11 mouse cellular contexts compared by ENCODE assay signal in the genomic region with DNA sequence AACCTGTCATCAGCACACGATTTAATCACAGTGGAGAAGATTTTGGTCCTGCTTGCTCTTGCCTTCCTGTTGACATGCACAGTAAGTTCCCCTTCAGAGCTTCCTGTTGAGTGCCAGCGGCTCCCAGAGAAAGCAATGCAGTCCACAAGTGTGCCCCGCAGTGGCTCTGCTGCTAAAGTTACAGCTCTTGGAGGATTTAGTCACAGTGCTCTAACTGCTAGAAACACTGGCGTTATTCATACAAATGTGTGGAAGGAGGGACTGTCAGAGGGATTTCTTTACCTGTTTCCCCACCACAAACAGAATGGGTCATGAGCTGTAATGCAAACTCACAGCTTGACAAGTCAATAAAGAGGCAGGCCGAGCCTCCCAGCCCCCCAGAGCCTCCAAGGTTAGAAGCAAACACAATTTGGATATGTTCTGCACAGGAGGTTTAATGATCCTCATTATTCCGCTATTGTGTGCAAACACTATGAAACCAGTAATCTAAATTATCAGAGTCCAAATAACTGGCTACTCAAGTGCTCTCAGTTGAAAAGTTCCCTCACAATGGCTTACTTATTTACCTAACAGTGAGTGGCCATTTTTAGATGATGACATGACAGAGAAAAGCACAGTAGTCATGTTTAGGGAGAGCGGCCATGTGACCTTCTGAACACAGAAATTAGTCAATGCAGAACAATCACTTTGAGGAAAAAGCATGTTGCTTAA. TPM values are rescaled to one million over a fixed set of nuclear protein-coding genes. Genes with fewer than 3 reads are reported as not detected.
DNase-seq lines count a peak whose midpoint lies in the region; ATAC-seq and TF ChIP-seq lines count a peak whose summit lies in the region.
"Had no signal": no experiment of that assay in that cellular context is flagged by ENCODE, and none has a peak within 500 bp of the region (broad histone marks: within the 10 kb centered on the region; RNA-seq: fewer than 3 reads in every experiment).

No protein-coding gene starts in this region.

- WGBS in limb, embryonic 11.5 days: 58% methylated on average over 7 of the region's 7 CpGs
- 67% methylated on average over 7 of the region's 7 CpGs for WGBS in limb, embryonic 10.5 days
- WGBS in forebrain, postnatal 0 days: 21% methylated on average over 7 of the region's 7 CpGs

- H3K9me3 ChIP-seq in limb, embryonic 11.5 days (ENCODE audit: control insufficient read depth, low read length): no peaks in the 10 kb centered on the region
- H3K9me3 ChIP-seq in limb, embryonic 10.5 days (replicated peaks): no peaks in the 10 kb centered on the region
- no peaks in the 10 kb centered on the region for H3K9me3 ChIP-seq in forebrain, postnatal 0 days (ENCODE audit: low read length)

- no peak for TF ChIP-seq CTCF in forebrain, postnatal 0 days (IDR thresholded peaks at IDR 0.05; ENCODE audit: low read depth)

- H3K36me3 ChIP-seq in limb, embryonic 11.5 days (ENCODE audit: control insufficient read depth, insufficient read depth, low read length): no peaks in the 10 kb centered on the region
- peaks cover 12% of the 10 kb centered on the region; the same call in 1 of the 2 replicates for H3K36me3 ChIP-seq in limb, embryonic 10.5 days
- H3K36me3 ChIP-seq in forebrain, postnatal 0 days (ENCODE audit: insufficient read depth): no peaks in the 10 kb centered on the region

- H3K4me1 ChIP-seq in limb, embryonic 11.5 days (ENCODE audit: control insufficient read depth, insufficient read depth, low read length): no peaks in the 10 kb centered on the region
- H3K4me1 ChIP-seq in limb, embryonic 10.5 days: peaks cover 3% of the 10 kb centered on the region
- H3K4me1 ChIP-seq in forebrain, postnatal 0 days (ENCODE audit: insufficient read depth): peaks cover 5% of the 10 kb centered on the region; the same call in 1 of the 2 replicates

- H3K27me3 ChIP-seq in limb, embryonic 11.5 days (ENCODE audit: control insufficient read depth, insufficient read depth, low read length): no peaks in the 10 kb centered on the region
- H3K27me3 ChIP-seq in limb, embryonic 10.5 days (ENCODE audit: low read depth, poor library complexity, severe bottlenecking): no peaks in the 10 kb centered on the region
- H3K27me3 ChIP-seq in forebrain, postnatal 0 days (ENCODE audit: insufficient read depth, low read length): no peaks in the 10 kb centered on the region

- H3K4me2 ChIP-seq in limb, embryonic 11.5 days (ENCODE audit: low read depth, severe bottlenecking): no peak overlapping the region
- H3K4me2 ChIP-seq in forebrain, postnatal 0 days (ENCODE audit: low read depth): no peak overlapping the region

- H3K4me3 ChIP-seq in limb, embryonic 11.5 days (ENCODE audit: low read depth, low read length): no peak overlapping the region
- H3K4me3 ChIP-seq in limb, embryonic 10.5 days: no peak overlapping the region
- no peak overlapping the region for H3K4me3 ChIP-seq in forebrain, postnatal 0 days (ENCODE audit: low read depth, low read length)

- peak; percentile 27 for DNase-seq in limb, embryonic 11.5 days (ENCODE audit: low spot score)
- no peak for DNase-seq in limb, embryonic 10.5 days (ENCODE audit: low spot score)
- no peak for DNase-seq in forebrain, postnatal 0 days
- DNase-seq in neural tube, embryonic 10.5 days (ENCODE audit: extremely low spot score, low spot score): no peak
- DNase-seq in urinary bladder, postnatal 25 days (ENCODE audit: low spot score): no peak
- DNase-seq: thymus, postnatal 25 days had no signal

- H3K9ac ChIP-seq in limb, embryonic 11.5 days (ENCODE audit: low read length): no peak overlapping the region
- no peak overlapping the region for H3K9ac ChIP-seq in forebrain, postnatal 0 days

- no peak overlapping the region for H3K27ac ChIP-seq in limb, embryonic 11.5 days (replicated peaks; ENCODE audit: low read depth, low read length)
- H3K27ac ChIP-seq in limb, embryonic 10.5 days: no peak overlapping the region
- H3K27ac ChIP-seq in forebrain, postnatal 0 days (ENCODE audit: low read depth, low read length): no peak overlapping the region

- ATAC-seq in limb, embryonic 11.5 days (ENCODE audit: insufficient number of reproducible peaks, low FRiP score, low TSS enrichment, low read depth): no peak
- peak; percentile 71; the same call in 1 of the 2 replicates for ATAC-seq in common myeloid progenitor, adult 5-6 weeks (replicated peaks; ENCODE audit: low read depth, poor library complexity, severe bottlenecking)
- ATAC-seq in forebrain, postnatal 0 days: peak; percentile 34
- peak; percentile 58; the same call in 1 of the 2 replicates for ATAC-seq in neutrophil, adult 5-6 weeks (ENCODE audit: extremely low read depth, insufficient number of reproducible peaks, low FRiP score, poor library complexity, severe bottlenecking)

RNA-seq across cellular contexts. Expression of a gene that starts 36.5 kb away (rescaled TPM):
- polyA plus RNA-seq in limb, embryonic 11.5 days (2014; fragmentation: Nextera tagmentation; extraction: Ambion mirVana): 3.9 and 4.4 TPM in 2 replicates
- 6.3 and 6.5 TPM in 2 replicates for polyA plus RNA-seq in limb, embryonic 10.5 days (2016; fragmentation: Nextera tagmentation; extraction: Ambion mirVana)
- 0.24 and 1.1 TPM in 2 replicates for total RNA-seq in common myeloid progenitor, adult 5-6 weeks (2017)
- 0.48 and 0.62 TPM in 2 replicates for total RNA-seq in forebrain, postnatal 0 days (2014; rRNA removed)
- 1.4 and 1.8 TPM in 2 replicates for polyA plus RNA-seq in forebrain, postnatal 0 days (2015; fragmentation: Nextera tagmentation; extraction: Ambion mirVana)
- 0.61 and 2.7 TPM in 2 replicates for total RNA-seq in neutrophil, adult 5-6 weeks (2017)

RNA-seq across cellular contexts. Expression of a gene that starts 37.0 kb away (rescaled TPM):
- 0.61 TPM in 1 of 2 replicates, not detected in the other for polyA plus RNA-seq in limb, embryonic 11.5 days (2014; fragmentation: Nextera tagmentation; extraction: Ambion mirVana)
- polyA plus RNA-seq in limb, embryonic 10.5 days (2016; fragmentation: Nextera tagmentation; extraction: Ambion mirVana): 0.39 TPM in 1 of 2 replicates, not detected in the other
- not detected in 2 replicates for total RNA-seq in common myeloid progenitor, adult 5-6 weeks (2017)
- total RNA-seq in forebrain, postnatal 0 days (2014; rRNA removed): not detected in 2 replicates
- polyA plus RNA-seq in forebrain, postnatal 0 days (2015; fragmentation: Nextera tagmentation; extraction: Ambion mirVana): not detected in 2 replicates
- total RNA-seq in neutrophil, adult 5-6 weeks (2017): not detected in 2 replicates
- total RNA-seq: layer of hippocampus, postnatal 14 days; megakaryocyte-erythroid progenitor cell, adult 5-6 weeks had no signal
- polyA plus RNA-seq: heart, postnatal 0 days had no signal

RNA-seq across cellular contexts. Expression of a gene that starts 45.3 kb away (rescaled TPM):
- 0.15 TPM in 1 of 2 replicates, not detected in the other for polyA plus RNA-seq in limb, embryonic 11.5 days (2014; fragmentation: Nextera tagmentation; extraction: Ambion mirVana)
- polyA plus RNA-seq in limb, embryonic 10.5 days (2016; fragmentation: Nextera tagmentation; extraction: Ambion mirVana): 0.46 and 0.55 TPM in 2 replicates
- not detected in 2 replicates for total RNA-seq in common myeloid progenitor, adult 5-6 weeks (2017)
- not detected in 2 replicates for total RNA-seq in forebrain, postnatal 0 days (2014; rRNA removed)
- polyA plus RNA-seq in forebrain, postnatal 0 days (2015; fragmentation: Nextera tagmentation; extraction: Ambion mirVana): not detected in 2 replicates
- total RNA-seq in neutrophil, adult 5-6 weeks (2017): not detected in 2 replicates
- total RNA-seq: layer of hippocampus, postnatal 14 days; megakaryocyte-erythroid progenitor cell, adult 5-6 weeks had no signal
- polyA plus RNA-seq: heart, postnatal 0 days had no signal
